Mouse (Mus musculus) C2C12 (cell line): ENCODE measurements around the gene Zfp575. TPM values are rescaled to one million over a fixed set of nuclear protein-coding genes. Genes with fewer than 3 reads are reported as not detected.
A peak's percentile ranks its signal among the peaks of the same experiment; 100 is the strongest.

ENCODE experiments used
- H3K27me3 ChIP-seq: one replicate; pipeline ENCODE4 v1.6.1; 2011; ENCODE audit not compliant: control insufficient read depth, insufficient read depth, insufficient read length
- H3K36me3 ChIP-seq: one replicate; pipeline ENCODE4 v1.6.1; 2011; ENCODE audit not compliant: control insufficient read depth, insufficient read depth
- H3K4me3 ChIP-seq: one replicate; pipeline ENCODE4 v1.5.1; 2011; ENCODE audit warnings: mild to moderate bottlenecking, control low read depth; ENCODE audit not compliant: poor library complexity, insufficient read depth, severe bottlenecking
- H3K79me2 ChIP-seq: one replicate; pipeline ENCODE4 v1.6.1; 2011; ENCODE audit not compliant: control insufficient read depth, insufficient read depth
- H3K79me3 ChIP-seq: one replicate; pipeline ENCODE4 v1.6.1; 2011; ENCODE audit warnings: low read depth, control low read depth
- H3ac ChIP-seq: one replicate; pipeline ENCODE3; 2011; ENCODE audit warnings: low read depth; ENCODE audit not compliant: control insufficient read depth, insufficient read length
- CEBPB ChIP-seq: IDR thresholded peaks from one replicate; pipeline ENCODE4 v1.6.1; 2011; ENCODE audit warnings: low read depth, mild to moderate bottlenecking, control low read depth, moderate library complexity
- CTCF ChIP-seq: IDR thresholded peaks from one replicate; pipeline ENCODE4 v1.5.1; 2011; ENCODE audit not compliant: control insufficient read depth, insufficient read depth, insufficient read length
- FOSL1 ChIP-seq: IDR thresholded peaks from one replicate; pipeline ENCODE4 v1.8.0; 2011; ENCODE audit warnings: mild to moderate bottlenecking, low read length; ENCODE audit not compliant: poor library complexity, insufficient read depth, severe bottlenecking
- MAX ChIP-seq: IDR thresholded peaks from one replicate; pipeline ENCODE4 v1.6.1; 2011; ENCODE audit warnings: mild to moderate bottlenecking, control low read depth
- MYOD1 ChIP-seq: IDR thresholded peaks from one replicate; pipeline ENCODE4 v1.6.1; 2011; ENCODE audit warnings: low read depth; ENCODE audit not compliant: control insufficient read depth, insufficient read length
- MYOG ChIP-seq: IDR thresholded peaks from one replicate; pipeline ENCODE4 v1.6.1; 2011; ENCODE audit not compliant: control insufficient read depth, insufficient read length; ENCODE audit errors: extremely low read depth
- USF1 ChIP-seq: IDR thresholded peaks from one replicate; pipeline ENCODE4 v1.6.1; 2011; ENCODE audit warnings: low read depth, mild to moderate bottlenecking, control low read depth, moderate library complexity
- polyA plus RNA-seq: library from polyadenylated mRNA; unstranded; fragments of >200 nt; fragmentation: generic; extraction: Trizol; gene quantifications from one replicate; pipeline ENCODE4 v1.2.1, GENCODE M21; 2012; ENCODE audit warnings: missing spikeins

Gene Zfp575
- polyA plus RNA-seq, 1 experiment, result 0.35 TPM

DNA sequence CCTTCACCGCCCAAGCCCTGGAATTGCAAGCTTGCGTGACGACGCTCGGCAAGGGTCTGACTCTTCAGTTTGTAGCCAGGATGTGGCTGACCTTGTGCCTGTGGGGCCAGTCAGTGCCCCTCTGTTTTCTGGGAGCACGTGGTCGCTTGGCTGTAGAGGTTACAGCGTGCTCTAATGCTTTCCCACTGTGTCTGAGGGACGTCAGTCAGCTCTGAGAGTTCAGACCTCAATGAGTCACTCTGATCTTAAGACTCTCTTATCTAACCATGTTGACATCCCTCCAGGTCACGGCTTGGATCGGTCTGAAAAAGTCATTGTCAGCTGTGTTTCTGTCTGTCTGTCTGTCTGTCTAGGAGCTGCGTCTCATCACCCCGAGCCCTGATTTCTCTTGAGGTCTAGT is 27.4 kb upstream of the Zfp575 start:
- TF ChIP-seq CEBPB (no peak), MYOD1 (peak; percentile 14), MAX (peak; percentile 66), MYOG (no peak), FOSL1 (no peak), USF1 (peak; percentile 61), CTCF (no peak)
- Histone ChIP-seq H3ac (no peak overlapping the region), H3K36me3 (peaks cover 5% of the 10 kb centered on the region), H3K79me3 (no peaks in the 10 kb centered on the region), H3K4me3 (no peak overlapping the region), H3K27me3 (no peaks in the 10 kb centered on the region), H3K79me2 (no peaks in the 10 kb centered on the region)

DNA sequence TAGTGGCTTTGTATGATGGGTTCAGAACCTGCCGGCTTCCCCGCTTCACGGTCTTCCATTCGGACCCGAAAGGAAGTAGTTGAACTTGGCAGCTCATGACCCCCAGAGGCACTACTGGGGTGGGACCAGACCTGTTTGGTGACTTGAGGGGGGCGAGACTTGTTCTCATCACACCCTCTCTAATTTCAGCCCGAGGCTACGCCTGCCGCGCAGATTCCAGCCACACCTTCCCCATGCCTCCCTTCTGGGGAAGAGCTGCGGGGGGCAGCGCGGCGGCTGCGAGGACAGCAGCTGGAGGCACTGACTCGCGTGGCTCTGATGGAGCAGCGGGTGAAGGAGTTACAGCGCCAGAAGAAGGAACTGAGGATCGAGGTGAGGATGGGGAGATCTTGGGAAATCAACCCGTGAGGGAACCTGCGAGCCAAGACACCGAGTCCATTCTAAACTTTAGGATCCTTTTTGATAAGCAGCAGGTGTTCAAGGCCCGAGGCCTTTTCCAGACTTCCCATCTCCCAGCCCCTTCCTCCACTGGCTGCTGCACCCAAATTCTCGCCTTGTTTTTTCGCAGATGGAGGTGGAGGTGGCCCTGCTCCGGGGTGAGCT is 25.0 kb upstream of the Zfp575 start:
- H3K4me3 ChIP-seq, result no peak overlapping the region

DNA sequence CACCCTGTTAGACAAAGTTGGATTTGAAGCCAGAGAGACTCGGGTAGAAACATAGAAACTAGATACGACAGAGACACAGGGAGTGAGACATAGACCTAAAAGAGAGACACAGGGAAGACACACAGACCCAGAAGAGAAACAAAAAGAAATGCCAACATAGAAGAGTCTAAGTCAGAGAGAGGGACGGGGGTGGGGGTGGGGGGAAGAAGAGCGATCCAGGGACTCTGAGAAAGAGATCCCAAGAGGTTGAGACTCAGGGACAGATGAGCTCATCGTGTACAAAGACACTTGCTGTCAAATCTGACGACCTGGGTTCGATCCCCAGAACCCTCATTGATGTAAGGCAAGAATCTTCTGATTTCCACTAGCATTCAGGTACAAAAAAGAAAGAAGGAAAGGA is 24.3 kb upstream of the Zfp575 start:
- Histone ChIP-seq H3K79me3 (no peaks in the 10 kb centered on the region), H3K27me3 (no peaks in the 10 kb centered on the region), H3ac (peak overlapping the region; percentile 68), H3K36me3 (no peaks in the 10 kb centered on the region), H3K4me3 (peak overlapping the region; percentile 21), H3K79me2 (no peaks in the 10 kb centered on the region)
- TF ChIP-seq FOSL1 (no peak), MYOD1 (no peak), CTCF (no peak)

More for the DNA sequence above, 25.0 kb upstream of the Zfp575 start:
- Histone ChIP-seq H3K27me3 (no peaks in the 10 kb centered on the region), H3K36me3 (peaks cover 4% of the 10 kb centered on the region), H3ac (no peak overlapping the region), H3K79me2 (no peaks in the 10 kb centered on the region), H3K79me3 (no peaks in the 10 kb centered on the region)
- TF ChIP-seq USF1, result no peak
- TF ChIP-seq CEBPB, result no peak
- no peak for TF ChIP-seq MAX
- no peak for TF ChIP-seq CTCF
- no peak for TF ChIP-seq FOSL1
- no peak for TF ChIP-seq MYOG

DNA sequence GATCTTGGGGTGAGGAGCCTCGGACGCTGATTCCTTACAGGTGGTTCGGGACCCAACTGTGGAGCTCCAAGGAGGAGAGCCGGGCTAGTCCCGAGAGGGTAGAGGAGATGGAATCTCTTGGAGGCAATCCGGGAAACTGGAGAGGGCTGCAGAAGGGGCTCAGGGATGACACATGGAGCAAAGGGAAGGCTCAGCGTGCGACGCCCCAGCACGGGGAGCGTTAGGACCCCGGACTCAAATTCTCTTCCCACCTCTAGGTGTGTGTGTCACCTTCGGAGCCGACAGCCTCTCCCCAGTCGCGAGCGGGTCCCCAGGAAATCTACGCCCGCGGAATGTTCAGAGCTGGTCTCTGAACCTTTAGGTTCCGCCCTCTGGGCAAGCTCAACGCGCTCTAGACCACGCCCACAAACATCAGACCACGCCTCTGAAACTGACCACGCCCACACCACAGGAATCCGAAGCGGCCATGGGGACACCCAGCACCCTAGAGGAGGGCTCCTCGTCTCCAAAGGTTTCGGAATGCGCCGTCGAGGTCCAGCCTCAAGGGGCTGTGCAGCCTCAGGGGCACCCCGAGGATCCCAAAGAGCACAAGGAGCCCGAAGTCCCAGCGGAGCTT is 23.5 kb upstream of the Zfp575 start:
- no peaks in the 10 kb centered on the region for H3K27me3 ChIP-seq
- peak overlapping the region; percentile 25 for H3K4me3 ChIP-seq
- H3K79me2 ChIP-seq, result no peaks in the 10 kb centered on the region
- H3ac ChIP-seq, result peak overlapping the region; percentile 68
- TF ChIP-seq FOSL1, result no peak
- no peak for TF ChIP-seq MYOD1
- TF ChIP-seq USF1, result no peak
- no peaks in the 10 kb centered on the region for H3K36me3 ChIP-seq
- H3K79me3 ChIP-seq, result no peaks in the 10 kb centered on the region

DNA sequence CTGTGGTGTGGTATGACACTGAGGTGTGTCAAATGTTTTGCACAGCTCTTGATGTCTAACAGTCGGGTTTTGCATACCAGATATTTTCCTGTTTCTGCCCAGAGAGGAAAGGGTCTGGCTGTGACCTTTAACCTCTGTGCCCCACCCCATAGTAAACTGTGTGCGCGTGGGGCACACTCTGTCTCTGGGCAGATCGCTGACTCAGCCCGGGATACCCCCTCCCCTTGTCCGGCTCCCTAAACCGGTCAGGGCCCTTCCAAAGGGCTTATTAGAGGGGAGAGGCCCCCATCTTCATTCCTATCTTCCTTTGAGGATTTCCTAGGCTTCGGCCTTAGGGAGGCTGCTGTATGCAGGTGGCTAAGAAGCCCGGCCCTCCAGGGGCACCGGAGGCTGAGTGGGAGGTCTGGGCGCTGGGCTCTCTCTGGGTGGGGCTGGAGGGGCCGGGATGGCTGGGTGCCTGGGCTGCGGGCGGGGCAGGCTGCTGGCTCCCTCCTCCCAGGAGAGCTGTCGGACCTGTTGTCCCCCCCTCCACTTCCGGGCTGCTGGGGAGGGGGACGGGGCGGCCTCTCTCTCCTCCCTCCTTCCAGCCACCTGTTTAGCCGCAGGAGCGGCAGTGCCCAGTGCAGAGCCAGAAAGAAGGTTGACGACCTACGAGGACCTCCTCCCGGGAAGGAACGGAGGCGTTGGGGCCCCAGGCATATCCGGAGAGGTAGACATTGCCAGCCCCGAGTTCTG is 22.9 kb upstream of the Zfp575 start, which contains the start of gene Phldb3:
Phldb3 (plus strand) TSS at position 620 of the 735 bp plus-strand sequence.
- no peak for TF ChIP-seq MYOG
- no peak for TF ChIP-seq CEBPB
- no peak for TF ChIP-seq MAX
- no peak for TF ChIP-seq MYOD1
- TF ChIP-seq USF1, result no peak
- TF ChIP-seq CTCF, result no peak
- no peak for TF ChIP-seq FOSL1
- no peaks in the 10 kb centered on the region for H3K79me2 ChIP-seq
- no peaks in the 10 kb centered on the region for H3K36me3 ChIP-seq
- no peaks in the 10 kb centered on the region for H3K79me3 ChIP-seq
- H3K4me3 ChIP-seq, result peak within 1 kb of the TSS; percentile 25
- peak within 1 kb of the TSS; percentile 68 for H3ac ChIP-seq
- no peaks in the 10 kb centered on the region for H3K27me3 ChIP-seq

DNA sequence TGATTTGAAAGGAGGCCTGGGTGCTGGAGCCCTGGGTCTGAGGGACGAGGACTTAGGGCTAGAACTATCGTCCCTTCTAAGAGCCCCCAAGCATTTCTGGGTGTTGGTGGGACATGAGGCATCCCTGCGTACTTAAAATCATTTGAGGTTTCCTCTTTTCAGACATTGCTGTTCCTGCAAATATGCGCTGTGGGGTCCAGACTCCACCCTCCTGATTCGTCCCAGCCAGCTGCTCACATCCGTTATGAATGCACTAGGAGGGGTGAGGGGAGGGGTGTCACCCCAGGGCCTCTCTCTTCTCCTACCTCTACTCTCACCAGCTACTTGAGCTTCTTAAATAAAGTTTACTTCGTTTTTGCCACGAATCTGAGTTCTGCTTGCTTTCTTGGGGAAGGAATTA is 21.1 kb upstream of the Zfp575 start:
- TF ChIP-seq MYOD1 (peak; percentile 52), MYOG (no peak)
- Histone ChIP-seq H3ac (no peak overlapping the region), H3K36me3 (no peaks in the 10 kb centered on the region), H3K79me2 (no peaks in the 10 kb centered on the region), H3K79me3 (no peaks in the 10 kb centered on the region), H3K27me3 (no peaks in the 10 kb centered on the region), H3K4me3 (no peak overlapping the region)
